Mouse (Mus musculus): ENCODE measurements around the gene Mgll. TPM values are rescaled to one million over a fixed set of nuclear protein-coding genes. Genes with fewer than 3 reads are reported as not detected.

Mgll gene
- polyA plus RNA-seq, 1 experiment from 2014 or later = 75.9 TPM

- Histone ChIP-seq H3K36me3 (no peaks in the 10 kb centered on the region), H3K4me2 (replicated peaks) (peak overlapping the region; percentile 91), H3K4me3 (replicated peaks) (peak overlapping the region; percentile 67), H3K9me3 (no peaks in the 10 kb centered on the region), H3K27me3 (replicated peaks) (no peaks in the 10 kb centered on the region), H3K27ac (0 out of 2 replicates have a peak overlapping the region, but pooled peaks have one; percentile 69), H3K4me1 (replicated peaks) (peaks cover 10% of the 10 kb centered on the region), H3K9ac (peak overlapping the region; percentile 63)
- ATAC-seq = no peak
- WGBS = 30% methylated on average over 14 of the region's 14 CpGs
Measured at GRCm38 (mm10) chr6:88723806-88724312, 353 bp upstream of the Mgll start.

GRCm38 (mm10) chr6:88725590-88725989 is 1.4 kb downstream of the Mgll start:
- Histone ChIP-seq H3K36me3 (no peaks in the 10 kb centered on the region), H3K27ac (no peak overlapping the region), H3K9me3 (no peaks in the 10 kb centered on the region), H3K4me3 (replicated peaks) (peak overlapping the region; percentile 13), H3K9ac (no peak overlapping the region), H3K27me3 (replicated peaks) (no peaks in the 10 kb centered on the region), H3K4me1 (replicated peaks) (peaks cover 10% of the 10 kb centered on the region), H3K4me2 (replicated peaks) (peak overlapping the region; percentile 54)
- 53% methylated on average over 7 of the region's 7 CpGs for WGBS
- ATAC-seq = no peak

GRCm38 (mm10) chr6:88726252-88727211 is 2.3 kb downstream of the Mgll start:
- 0 out of 2 replicates have a peak overlapping the region, but pooled peaks have one; percentile 3 for H3K27ac ChIP-seq
- peak overlapping the region; percentile 54 for H3K4me2 ChIP-seq (replicated peaks)
- WGBS = 55% methylated on average over 9 of the region's 9 CpGs
- ATAC-seq = peak; percentile 47
- no peaks in the 10 kb centered on the region for H3K36me3 ChIP-seq
- H3K9ac ChIP-seq = peak overlapping the region; percentile 36
- no peaks in the 10 kb centered on the region for H3K9me3 ChIP-seq
- peaks cover 10% of the 10 kb centered on the region for H3K4me1 ChIP-seq (replicated peaks)
- H3K27me3 ChIP-seq (replicated peaks) = no peaks in the 10 kb centered on the region
- peak overlapping the region; percentile 13 for H3K4me3 ChIP-seq (replicated peaks)

GRCm38 (mm10) chr6:88727490-88727889 is 3.3 kb downstream of the Mgll start:
- WGBS = 94% methylated on average over 5 of the region's 5 CpGs
- peaks cover 10% of the 10 kb centered on the region for H3K4me1 ChIP-seq (replicated peaks)
- H3K4me2 ChIP-seq (replicated peaks) = 0 out of 2 replicates have a peak overlapping the region, but pooled peaks have one; percentile 54
- no peak for ATAC-seq
- H3K9ac ChIP-seq = no peak overlapping the region
- no peak overlapping the region for H3K27ac ChIP-seq
- H3K4me3 ChIP-seq (replicated peaks) = no peak overlapping the region
- no peaks in the 10 kb centered on the region for H3K9me3 ChIP-seq
- no peaks in the 10 kb centered on the region for H3K36me3 ChIP-seq
- H3K27me3 ChIP-seq (replicated peaks) = no peaks in the 10 kb centered on the region

- H3K9ac ChIP-seq = no peak overlapping the region
- H3K36me3 ChIP-seq = no peaks in the 10 kb centered on the region
- H3K4me1 ChIP-seq (replicated peaks) = peaks cover 15% of the 10 kb centered on the region
- ATAC-seq = no peak
- 77% methylated on average over 7 of the region's 7 CpGs for whole genome bisulfite sequencing
- H3K27me3 ChIP-seq (replicated peaks) = no peaks in the 10 kb centered on the region
- no peaks in the 10 kb centered on the region for H3K9me3 ChIP-seq
- H3K4me3 ChIP-seq (replicated peaks) = no peak overlapping the region
- no peak overlapping the region for H3K27ac ChIP-seq
- H3K4me2 ChIP-seq (replicated peaks) = no peak overlapping the region
Measured at GRCm38 (mm10) chr6:88728054-88728453, 3.8 kb downstream of the Mgll start.

GRCm38 (mm10) chr6:88728515-88728914 is 4.3 kb downstream of the Mgll start:
- ATAC-seq = no peak
- H3K4me3 ChIP-seq (replicated peaks) = no peak overlapping the region
- H3K27ac ChIP-seq = no peak overlapping the region
- WGBS = 85% methylated on average over 5 of the region's 5 CpGs
- H3K9me3 ChIP-seq = no peaks in the 10 kb centered on the region
- peaks cover 19% of the 10 kb centered on the region for H3K4me1 ChIP-seq (replicated peaks)
- H3K36me3 ChIP-seq = no peaks in the 10 kb centered on the region
- no peak overlapping the region for H3K9ac ChIP-seq
- no peaks in the 10 kb centered on the region for H3K27me3 ChIP-seq (replicated peaks)
- H3K4me2 ChIP-seq (replicated peaks) = no peak overlapping the region

GRCm38 (mm10) chr6:88731211-88731751 is 7.1 kb downstream of the Mgll start:
- Histone ChIP-seq H3K27me3 (replicated peaks) (no peaks in the 10 kb centered on the region), H3K27ac (no peak overlapping the region), H3K36me3 (no peaks in the 10 kb centered on the region), H3K9ac (no peak overlapping the region), H3K4me3 (replicated peaks) (no peak overlapping the region), H3K4me1 (replicated peaks) (peaks cover 26% of the 10 kb centered on the region), H3K9me3 (no peaks in the 10 kb centered on the region), H3K4me2 (replicated peaks) (no peak overlapping the region)
- peak; percentile 69; the same call in 1 of the 2 replicates for ATAC-seq
- 77% methylated on average over 11 of the region's 11 CpGs for WGBS

- Histone ChIP-seq H3K9ac (no peak overlapping the region), H3K9me3 (no peaks in the 10 kb centered on the region), H3K4me2 (replicated peaks) (no peak overlapping the region), H3K36me3 (no peaks in the 10 kb centered on the region), H3K4me1 (replicated peaks) (peaks cover 26% of the 10 kb centered on the region), H3K27me3 (replicated peaks) (no peaks in the 10 kb centered on the region), H3K27ac (no peak overlapping the region), H3K4me3 (replicated peaks) (no peak overlapping the region)
- ATAC-seq = no peak
- WGBS = 91% methylated on average over 3 of the region's 3 CpGs
Measured at GRCm38 (mm10) chr6:88731991-88732390, 7.8 kb downstream of the Mgll start.

GRCm38 (mm10) chr6:88732643-88733613 is 8.7 kb downstream of the Mgll start:
- Histone ChIP-seq H3K4me2 (replicated peaks) (no peak overlapping the region), H3K9me3 (no peaks in the 10 kb centered on the region), H3K4me1 (replicated peaks) (peaks cover 31% of the 10 kb centered on the region), H3K36me3 (no peaks in the 10 kb centered on the region), H3K27me3 (replicated peaks) (no peaks in the 10 kb centered on the region), H3K27ac (no peak overlapping the region), H3K9ac (no peak overlapping the region), H3K4me3 (replicated peaks) (no peak overlapping the region)
- 57% methylated on average over 17 of the region's 17 CpGs for WGBS
- peak; percentile 40; the same call in 1 of the 2 replicates for ATAC-seq

- Histone ChIP-seq H3K27ac (peak overlapping the region; percentile 71), H3K4me2 (replicated peaks) (no peak overlapping the region), H3K4me1 (replicated peaks) (peaks cover 31% of the 10 kb centered on the region), H3K4me3 (replicated peaks) (no peak overlapping the region), H3K27me3 (replicated peaks) (no peaks in the 10 kb centered on the region), H3K9ac (no peak overlapping the region), H3K9me3 (no peaks in the 10 kb centered on the region), H3K36me3 (no peaks in the 10 kb centered on the region)
- WGBS = 72% methylated on average over 8 of the region's 8 CpGs
- no peak for ATAC-seq
Measured at GRCm38 (mm10) chr6:88736337-88736736, 12.1 kb downstream of the Mgll start.

GRCm38 (mm10) chr6:88736741-88737508 is 12.7 kb downstream of the Mgll start:
- H3K27ac ChIP-seq = peak overlapping the region; percentile 71
- ATAC-seq = peak; percentile 57
- no peak overlapping the region for H3K4me3 ChIP-seq (replicated peaks)
- no peaks in the 10 kb centered on the region for H3K9me3 ChIP-seq
- WGBS = 45% methylated on average over 16 of the region's 16 CpGs
- peaks cover 31% of the 10 kb centered on the region for H3K4me1 ChIP-seq (replicated peaks)
- no peaks in the 10 kb centered on the region for H3K36me3 ChIP-seq
- H3K27me3 ChIP-seq (replicated peaks) = no peaks in the 10 kb centered on the region
- no peak overlapping the region for H3K4me2 ChIP-seq (replicated peaks)
- no peak overlapping the region for H3K9ac ChIP-seq

Measured in intestine, embryonic 15.5 days (tissue).